Mouse (Mus musculus): ENCODE data around the gene Stk11. TPM values are rescaled to one million over a fixed set of nuclear protein-coding genes. Genes with fewer than 3 reads are reported as not detected.

Stk11 gene
- total and polyA plus RNA-seq, 3 experiments = 154 to 172 (median 170) TPM

- peak overlapping the region; percentile 62; the same call in 1 of the 2 replicates for H3K4me3 ChIP-seq (ENCODE audit: low read depth, low read length)
- no peaks in the 10 kb centered on the region for H3K27me3 ChIP-seq (ENCODE audit: insufficient read depth, low read length)
- H3K9me3 ChIP-seq (replicated peaks) = no peaks in the 10 kb centered on the region
- ATAC-seq (ENCODE audit: extremely low read depth, insufficient number of reproducible peaks, low FRiP score, poor library complexity, severe bottlenecking) (peak; percentile 83), DNase-seq (ENCODE audit: low spot score) (peak; percentile 70)
- H3K4me1 ChIP-seq (ENCODE audit: insufficient read depth, low read depth, low read length) = peaks cover 59% of the 10 kb centered on the region
- peaks cover 97% of the 10 kb centered on the region for H3K36me3 ChIP-seq (replicated peaks)
- TF ChIP-seq GATA2 (IDR thresholded peaks at IDR 0.05; ENCODE audit: borderline replicate concordance, low read depth, low read length) (no peak), GATA1 (IDR thresholded peaks at IDR 0.05; ENCODE audit: borderline replicate concordance, low read length) (no peak), TAL1 (conservative IDR thresholded peaks at IDR 0.05; ENCODE audit: low read depth, low read length) (peak; percentile 82), POLR2AphosphoS5 (IDR thresholded peaks at IDR 0.05; ENCODE audit: insufficient replicate concordance, low read depth, low read length) (no peak), CTCF (IDR thresholded peaks at IDR 0.05; ENCODE audit: low read depth, low read length) (no peak)
Observed at GRCm38 (mm10) chr10:80081075-80081474, 34.5 kb upstream of the Stk11 start.

GRCm38 (mm10) chr10:80084817-80085487, 30.7 kb upstream of the Stk11 start:
- ATAC-seq (ENCODE audit: extremely low read depth, insufficient number of reproducible peaks, low FRiP score, poor library complexity, severe bottlenecking) = no peak
- peaks cover 95% of the 10 kb centered on the region for H3K36me3 ChIP-seq (replicated peaks)
- no peaks in the 10 kb centered on the region for H3K9me3 ChIP-seq (replicated peaks)
- H3K4me1 ChIP-seq (ENCODE audit: insufficient read depth, low read depth, low read length) = peaks cover 66% of the 10 kb centered on the region
- H3K27me3 ChIP-seq (ENCODE audit: insufficient read depth, low read length) = no peaks in the 10 kb centered on the region
- no peak for TF ChIP-seq TAL1 (conservative IDR thresholded peaks at IDR 0.05; ENCODE audit: low read depth, low read length)
- TF ChIP-seq POLR2AphosphoS5 (IDR thresholded peaks at IDR 0.05; ENCODE audit: insufficient replicate concordance, low read depth, low read length) = no peak
- no peak for DNase-seq (ENCODE audit: low spot score)
- no peak overlapping the region for H3K4me3 ChIP-seq (ENCODE audit: low read depth, low read length)

GRCm38 (mm10) chr10:80086847-80087246, 28.8 kb upstream of the Stk11 start:
- ATAC-seq (ENCODE audit: extremely low read depth, insufficient number of reproducible peaks, low FRiP score, poor library complexity, severe bottlenecking) (no peak), DNase-seq (ENCODE audit: low spot score) (no peak)
- Histone ChIP-seq H3K4me3 (ENCODE audit: low read depth, low read length) (no peak overlapping the region), H3K4me1 (ENCODE audit: insufficient read depth, low read depth, low read length) (peaks cover 50% of the 10 kb centered on the region), H3K9me3 (replicated peaks) (no peaks in the 10 kb centered on the region), H3K36me3 (replicated peaks) (peaks cover 92% of the 10 kb centered on the region), H3K27me3 (ENCODE audit: insufficient read depth, low read length) (no peaks in the 10 kb centered on the region)
- TF ChIP-seq TAL1 (conservative IDR thresholded peaks at IDR 0.05; ENCODE audit: low read depth, low read length) (no peak), GATA2 (IDR thresholded peaks at IDR 0.05; ENCODE audit: borderline replicate concordance, low read depth, low read length) (no peak), CTCF (IDR thresholded peaks at IDR 0.05; ENCODE audit: low read depth, low read length) (no peak), GATA1 (IDR thresholded peaks at IDR 0.05; ENCODE audit: borderline replicate concordance, low read length) (no peak), POLR2AphosphoS5 (IDR thresholded peaks at IDR 0.05; ENCODE audit: insufficient replicate concordance, low read depth, low read length) (no peak)

- Histone ChIP-seq H3K4me3 (ENCODE audit: low read depth, low read length) (no peak overlapping the region), H3K27me3 (ENCODE audit: insufficient read depth, low read length) (no peaks in the 10 kb centered on the region), H3K4me1 (ENCODE audit: insufficient read depth, low read depth, low read length) (peaks cover 44% of the 10 kb centered on the region), H3K9me3 (replicated peaks) (no peaks in the 10 kb centered on the region), H3K36me3 (replicated peaks) (peaks cover 92% of the 10 kb centered on the region)
- no peak for TF ChIP-seq GATA1 (IDR thresholded peaks at IDR 0.05; ENCODE audit: borderline replicate concordance, low read length)
- TF ChIP-seq POLR2AphosphoS5 (IDR thresholded peaks at IDR 0.05; ENCODE audit: insufficient replicate concordance, low read depth, low read length) = no peak
- no peak for TF ChIP-seq CTCF (IDR thresholded peaks at IDR 0.05; ENCODE audit: low read depth, low read length)
- TF ChIP-seq GATA2 (IDR thresholded peaks at IDR 0.05; ENCODE audit: borderline replicate concordance, low read depth, low read length) = no peak
- TF ChIP-seq TAL1 (conservative IDR thresholded peaks at IDR 0.05; ENCODE audit: low read depth, low read length) = no peak
- no peak for ATAC-seq (ENCODE audit: extremely low read depth, insufficient number of reproducible peaks, low FRiP score, poor library complexity, severe bottlenecking)
- DNase-seq (ENCODE audit: low spot score) = no peak
Observed at GRCm38 (mm10) chr10:80087483-80087882, 28.1 kb upstream of the Stk11 start.

GRCm38 (mm10) chr10:80089146-80089545, 26.5 kb upstream of the Stk11 start:
- Histone ChIP-seq H3K4me3 (ENCODE audit: low read depth, low read length) (no peak overlapping the region), H3K4me1 (ENCODE audit: insufficient read depth, low read depth, low read length) (peaks cover 48% of the 10 kb centered on the region), H3K36me3 (replicated peaks) (peaks cover 92% of the 10 kb centered on the region), H3K9me3 (replicated peaks) (no peaks in the 10 kb centered on the region), H3K27me3 (ENCODE audit: insufficient read depth, low read length) (no peaks in the 10 kb centered on the region)
- TF ChIP-seq GATA2 (IDR thresholded peaks at IDR 0.05; ENCODE audit: borderline replicate concordance, low read depth, low read length) = no peak
- TF ChIP-seq CTCF (IDR thresholded peaks at IDR 0.05; ENCODE audit: low read depth, low read length) = no peak
- DNase-seq (ENCODE audit: low spot score) (no peak), ATAC-seq (ENCODE audit: extremely low read depth, insufficient number of reproducible peaks, low FRiP score, poor library complexity, severe bottlenecking) (no peak)

- Histone ChIP-seq H3K4me1 (ENCODE audit: insufficient read depth, low read depth, low read length) (peaks cover 65% of the 10 kb centered on the region), H3K36me3 (replicated peaks) (peaks cover 92% of the 10 kb centered on the region), H3K9me3 (replicated peaks) (no peaks in the 10 kb centered on the region), H3K27me3 (ENCODE audit: insufficient read depth, low read length) (no peaks in the 10 kb centered on the region), H3K4me3 (ENCODE audit: low read depth, low read length) (no peak overlapping the region)
- DNase-seq (ENCODE audit: low spot score) (no peak), ATAC-seq (ENCODE audit: extremely low read depth, insufficient number of reproducible peaks, low FRiP score, poor library complexity, severe bottlenecking) (no peak)
- TF ChIP-seq TAL1 (conservative IDR thresholded peaks at IDR 0.05; ENCODE audit: low read depth, low read length) = no peak
- no peak for TF ChIP-seq GATA2 (IDR thresholded peaks at IDR 0.05; ENCODE audit: borderline replicate concordance, low read depth, low read length)
- no peak for TF ChIP-seq GATA1 (IDR thresholded peaks at IDR 0.05; ENCODE audit: borderline replicate concordance, low read length)
- no peak for TF ChIP-seq POLR2AphosphoS5 (IDR thresholded peaks at IDR 0.05; ENCODE audit: insufficient replicate concordance, low read depth, low read length)
- TF ChIP-seq CTCF (IDR thresholded peaks at IDR 0.05; ENCODE audit: low read depth, low read length) = no peak
Observed at GRCm38 (mm10) chr10:80091527-80091926, 24.1 kb upstream of the Stk11 start.
